Mouse (Mus musculus): ENCODE results near the gene Plek.
A peak's percentile ranks its signal among the peaks of the same experiment; 100 is the strongest.

Plek gene

DNA sequence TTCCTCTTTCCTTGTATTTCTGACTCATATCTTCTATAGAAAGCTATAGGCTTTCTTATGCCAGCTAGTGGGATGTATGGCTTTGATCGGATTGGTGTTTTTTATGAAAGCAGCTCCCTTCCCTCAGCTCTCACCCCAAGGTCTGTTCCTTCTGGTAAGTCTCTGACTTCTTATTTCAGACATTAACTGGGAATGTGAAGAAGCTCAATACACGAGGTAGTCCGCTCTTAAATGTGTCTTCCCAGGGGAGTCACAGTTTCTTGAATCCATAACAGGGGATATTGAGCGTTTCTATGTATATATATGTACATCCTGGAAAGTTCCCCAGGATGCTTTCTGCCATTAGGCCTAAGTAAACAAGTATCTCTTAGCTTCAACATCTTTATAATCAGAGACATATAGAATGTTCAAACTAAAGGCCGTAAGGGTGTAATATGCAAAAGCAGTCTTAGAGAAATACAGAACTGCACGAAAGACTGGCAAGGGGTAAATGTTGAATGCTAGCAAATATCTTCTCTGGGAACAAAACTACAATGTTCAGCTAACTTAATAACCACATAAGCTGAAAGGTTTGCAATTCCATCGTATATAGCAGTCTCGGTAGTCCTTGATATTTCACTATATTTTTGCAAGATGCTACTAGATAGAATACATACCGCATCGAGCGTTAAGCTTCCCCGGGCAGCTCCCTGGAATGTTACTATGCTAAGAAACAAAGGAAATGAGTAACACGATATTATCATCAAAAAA is 101.8 kb downstream of the Plek start:
- DNase-seq (ENCODE audit: low read depth, low spot score) = no peak

DNA sequence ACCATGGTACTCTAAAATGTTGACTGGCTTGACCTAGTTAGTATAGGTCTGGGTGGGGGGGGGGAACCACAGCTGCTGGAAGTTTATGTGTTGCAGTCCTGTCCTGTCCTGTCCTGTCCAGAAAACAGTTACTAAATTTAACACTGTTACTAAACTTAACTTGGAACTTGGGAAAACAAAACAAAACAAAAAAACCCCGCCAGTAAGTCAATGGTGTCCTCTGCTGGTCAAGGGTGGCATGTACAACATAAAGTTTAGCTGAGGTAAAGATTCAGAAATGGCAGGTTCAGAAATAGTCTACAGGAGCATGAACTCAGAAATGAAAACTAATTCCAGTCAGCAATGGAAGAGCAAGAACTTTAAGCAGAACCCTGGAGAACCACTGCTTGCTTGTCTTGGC is 103.4 kb downstream of the Plek start:
- DNase-seq (ENCODE audit: low read depth, low spot score) = peak; percentile 77

DNA sequence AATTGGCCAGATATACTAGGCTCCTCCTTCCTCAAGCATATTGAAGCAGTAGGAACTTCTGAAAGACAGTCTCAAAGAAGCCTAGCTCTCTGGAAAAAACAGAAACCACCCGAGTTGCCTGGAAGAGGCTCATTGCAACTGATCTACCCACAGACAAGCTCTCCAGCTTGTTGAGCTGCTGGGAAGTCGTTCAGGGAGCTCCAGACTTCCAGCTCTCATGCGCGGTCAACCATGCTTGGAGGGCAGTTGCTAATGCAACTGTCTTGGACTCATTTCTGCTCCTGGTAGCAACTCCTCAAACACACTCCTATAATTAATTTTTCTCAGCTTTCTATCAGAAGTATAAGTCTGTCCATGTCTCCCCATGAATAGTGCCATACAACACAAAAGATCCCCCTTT is 109.2 kb downstream of the Plek start:
- DNase-seq (ENCODE audit: low read depth, low spot score) = no peak

DNA sequence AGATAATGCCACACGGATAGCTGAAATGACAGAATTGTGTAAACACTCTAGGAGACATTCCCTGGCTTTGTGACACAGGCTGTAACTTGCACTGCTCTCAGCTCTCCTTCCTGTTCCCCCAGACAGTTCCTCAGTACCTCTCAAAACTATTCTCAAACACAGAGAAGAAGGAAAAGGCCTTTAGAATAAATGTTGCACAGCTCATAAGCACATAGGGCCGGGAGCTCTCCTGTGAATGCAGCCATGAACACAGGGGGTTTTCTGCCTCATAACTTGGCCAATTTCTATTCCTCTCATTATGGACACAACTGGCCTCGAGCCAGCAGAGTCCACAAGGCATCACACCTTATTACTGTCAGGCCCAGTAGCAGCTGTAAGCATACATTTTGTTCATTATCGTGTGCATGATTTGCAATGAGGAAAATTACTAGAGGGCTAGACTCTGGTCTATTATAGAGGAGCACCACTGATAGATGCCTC is 110.2 kb downstream of the Plek start:
- no peak for DNase-seq (ENCODE audit: low read depth, low spot score)

DNA sequence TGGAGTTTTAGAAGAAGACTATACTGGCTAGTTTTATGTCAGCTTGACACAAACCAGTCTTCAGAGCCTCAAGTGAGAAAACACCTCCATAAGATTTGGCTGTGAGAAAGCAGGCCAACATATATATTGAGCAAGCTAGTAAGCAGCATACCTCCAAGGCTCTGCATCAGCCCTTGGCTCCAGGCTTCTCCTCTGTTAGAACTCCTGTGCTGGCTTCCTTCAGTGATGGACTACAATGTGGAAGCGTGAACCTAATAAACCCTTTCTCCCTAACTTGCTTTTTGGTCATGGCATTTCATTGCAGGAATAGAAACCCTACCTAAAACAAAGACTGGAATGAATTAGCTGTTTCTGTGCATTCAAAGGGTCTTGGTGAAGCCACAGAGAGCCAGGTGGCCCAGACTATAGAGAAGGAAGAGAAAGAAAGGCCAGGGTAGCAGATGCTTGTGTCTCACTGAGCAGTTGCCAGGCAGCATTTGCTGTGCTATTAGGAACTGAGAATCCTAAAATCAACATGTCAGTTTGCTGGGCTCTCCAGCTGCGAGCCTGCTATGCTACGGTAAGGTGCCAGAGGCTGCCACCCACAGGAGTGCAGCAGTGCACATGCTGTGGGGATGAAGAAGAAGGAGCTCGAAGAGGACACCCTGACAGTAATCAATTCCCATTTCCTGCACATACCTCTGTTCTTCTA is 110.9 kb downstream of the Plek start:
- DNase-seq (ENCODE audit: low read depth, low spot score) = no peak

DNA sequence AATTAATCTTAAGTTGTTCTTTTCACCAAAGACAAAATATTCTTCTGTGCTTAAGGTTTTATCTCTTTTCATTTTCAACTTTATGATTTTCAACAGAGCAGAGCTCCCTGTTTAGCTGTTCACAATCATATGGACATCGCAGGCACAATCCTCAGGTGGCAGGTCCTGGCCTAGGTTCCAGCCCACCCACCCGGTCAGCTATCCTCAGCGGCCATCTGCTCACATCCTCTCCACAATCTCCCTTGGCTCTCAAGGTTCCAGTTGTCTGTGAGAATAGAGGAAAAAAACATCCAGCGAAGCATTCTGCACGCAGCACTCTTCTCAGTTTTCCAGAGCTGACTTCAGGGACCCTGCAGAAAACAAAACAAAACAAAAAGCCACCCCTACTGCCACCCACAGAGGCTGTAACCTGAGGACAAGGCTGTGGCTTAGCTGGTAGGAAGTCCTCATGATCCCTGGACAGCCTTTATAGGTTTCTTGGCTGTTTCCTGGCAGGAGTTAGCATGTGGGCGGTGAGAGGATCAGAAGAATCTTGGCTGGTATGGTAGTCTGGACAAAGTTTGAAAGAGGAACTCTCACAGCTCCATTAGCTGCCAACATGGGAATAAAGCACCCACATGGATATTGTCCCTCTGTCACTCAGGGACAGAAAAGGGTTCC is 116.5 kb downstream of the Plek start:
- DNase-seq (ENCODE audit: low read depth, low spot score) = peak; percentile 67

DNA sequence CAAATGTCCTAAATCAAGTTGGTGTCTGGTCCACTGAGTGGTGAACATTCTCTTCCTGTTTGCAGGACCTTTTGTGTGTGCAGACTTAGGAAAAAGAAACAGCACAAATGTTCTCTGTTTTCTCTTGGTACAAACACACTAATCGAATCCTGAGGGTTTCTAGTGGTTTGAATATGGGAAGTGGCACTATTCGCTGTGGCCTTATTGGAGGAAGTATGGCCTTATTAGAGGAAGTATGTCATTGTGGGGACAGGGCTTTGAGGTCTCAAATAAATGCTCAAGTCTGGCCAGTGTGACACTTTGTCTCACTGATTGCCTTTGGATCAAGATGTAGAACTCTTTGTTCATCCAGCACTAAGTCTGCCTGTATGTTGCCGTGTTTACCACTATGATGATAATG is 120.0 kb downstream of the Plek start:
- no peak for DNase-seq (ENCODE audit: low read depth, low spot score)
